Mouse (Mus musculus) heart, embryonic 16.5 days (tissue): ENCODE measurements around the gene Gm20388. TPM values are rescaled to one million over a fixed set of nuclear protein-coding genes. Genes with fewer than 3 reads are reported as not detected.

Experiments
- ATAC-seq: fragments of 200-750 bp; cut with Nextera tagmentation; replicated peaks from 2 replicates; pipeline ENCODE4 v1.8.0; 2017; ENCODE audit warnings: moderate number of reproducible peaks; ENCODE audit not compliant: insufficient read depth, low FRiP score; ENCODE audit errors: extremely low read depth
- H3K27ac ChIP-seq: fragments of 300-500 bp; sonication (generic); 2 replicates; pipeline ENCODE4 v1.5.1; 2014; ENCODE audit warnings: mild to moderate bottlenecking, low read length, control low read depth, moderate library complexity
- H3K27me3 ChIP-seq: fragments of 300-500 bp; sonication (generic); 2 replicates; pipeline ENCODE4 v1.6.1; 2014; ENCODE audit warnings: low read length, mixed read lengths; ENCODE audit not compliant: control insufficient read depth, insufficient read depth
- H3K36me3 ChIP-seq: fragments of 300-500 bp; sonication (generic); 2 replicates; pipeline ENCODE4 v1.6.1; 2014; ENCODE audit not compliant: control insufficient read depth, insufficient read depth
- H3K4me1 ChIP-seq: fragments of 300-500 bp; sonication (generic); 2 replicates; pipeline ENCODE4 v1.6.1; 2014; ENCODE audit warnings: low read length, mixed read lengths; ENCODE audit not compliant: control insufficient read depth, insufficient read depth
- H3K4me2 ChIP-seq: fragments of 300-500 bp; sonication (generic); 2 replicates; pipeline ENCODE4 v1.6.1; 2014; ENCODE audit warnings: low read depth, mild to moderate bottlenecking, control low read depth, low read length
- H3K4me3 ChIP-seq: fragments of 300-500 bp; sonication (generic); 2 replicates; pipeline ENCODE4 v1.5.1; 2014; ENCODE audit warnings: mild to moderate bottlenecking, control low read depth, low read length
- H3K9ac ChIP-seq: fragments of 300-500 bp; sonication (generic); 2 replicates; pipeline ENCODE4 v1.6.1; 2014; ENCODE audit warnings: low read length, control low read depth
- H3K9me3 ChIP-seq: fragments of 300-500 bp; sonication (generic); replicated peaks from 2 replicates; pipeline ENCODE4 v1.6.1; 2016; ENCODE audit warnings: low read length; ENCODE audit not compliant: control insufficient read depth
- WGBS: fragments of 180-500 bp; shearing (Covaris S2); extraction: QIAGEN DNeasy Blood & Tissue Kit; methylation state at CpG from one replicate; pipeline ENCODE4 v1.1.7; 2014; 5-methylcytosine and 5-hydroxymethylcytosine counted together
- polyA plus RNA-seq: library from polyadenylated mRNA; unstranded; fragments of >200 nt; fragmentation: Nextera tagmentation; extraction: Ambion mirVana; gene quantifications from 2 replicates; pipeline ENCODE4 v1.2.1, GENCODE M21; 2015

The Gm20388 gene
- polyA plus RNA-seq, 1 experiment from 2014 or later, result 4.5 TPM

- Histone ChIP-seq H3K9ac (no peak overlapping the region), H3K4me3 (no peak overlapping the region), H3K27ac (no peak overlapping the region), H3K9me3 (peaks cover 4% of the 10 kb centered on the region; the same call in 1 of the 2 replicates), H3K4me1 (no peaks in the 10 kb centered on the region), H3K27me3 (no peaks in the 10 kb centered on the region; the same call in 1 of the 2 replicates), H3K36me3 (no peaks in the 10 kb centered on the region), H3K4me2 (no peak overlapping the region)
- WGBS, result 83% methylated on average over 10 of the region's 10 CpGs
- ATAC-seq, result no peak
These were observed 1513.4 kb downstream of the Gm20388 start for GRCm38 (mm10) chr8:121424080-121424479.

- no peak overlapping the region for H3K9ac ChIP-seq
- H3K4me3 ChIP-seq, result no peak overlapping the region
- H3K9me3 ChIP-seq, result peaks cover 4% of the 10 kb centered on the region; the same call in 1 of the 2 replicates
- no peaks in the 10 kb centered on the region for H3K4me1 ChIP-seq
- H3K27me3 ChIP-seq, result no peaks in the 10 kb centered on the region; the same call in 1 of the 2 replicates
- no peak for ATAC-seq
- H3K4me2 ChIP-seq, result no peak overlapping the region
- 80% methylated on average over 14 of the region's 14 CpGs for WGBS
- no peak overlapping the region for H3K27ac ChIP-seq
- no peaks in the 10 kb centered on the region for H3K36me3 ChIP-seq
These were observed 1514.0 kb downstream of the Gm20388 start for GRCm38 (mm10) chr8:121424600-121424999.

GRCm38 (mm10) chr8:121431499-121431898, 1520.9 kb downstream of the Gm20388 start:
- Histone ChIP-seq H3K4me2 (no peak overlapping the region), H3K27me3 (peaks cover 7% of the 10 kb centered on the region; the same call in 1 of the 2 replicates), H3K4me3 (no peak overlapping the region), H3K4me1 (peaks cover 8% of the 10 kb centered on the region; the same call in 1 of the 2 replicates), H3K9me3 (no peaks in the 10 kb centered on the region), H3K27ac (peak overlapping the region; percentile 53), H3K9ac (no peak overlapping the region), H3K36me3 (no peaks in the 10 kb centered on the region)
- peak; percentile 84 for ATAC-seq
- WGBS, result 59% methylated on average over 8 of the region's 8 CpGs

GRCm38 (mm10) chr8:121433466-121433865, 1522.8 kb downstream of the Gm20388 start:
- Histone ChIP-seq H3K4me2 (no peak overlapping the region), H3K9ac (no peak overlapping the region), H3K4me3 (no peak overlapping the region), H3K36me3 (no peaks in the 10 kb centered on the region), H3K4me1 (peaks cover 8% of the 10 kb centered on the region; the same call in 1 of the 2 replicates), H3K27ac (no peak overlapping the region), H3K27me3 (peaks cover 7% of the 10 kb centered on the region; the same call in 1 of the 2 replicates), H3K9me3 (no peaks in the 10 kb centered on the region)
- WGBS, result 30% methylated on average over 17 of the region's 17 CpGs
- ATAC-seq, result no peak

- H3K9me3 ChIP-seq, result no peaks in the 10 kb centered on the region
- H3K27ac ChIP-seq, result no peak overlapping the region
- H3K4me3 ChIP-seq, result peak overlapping the region; percentile 27
- peaks cover 5% of the 10 kb centered on the region; the same call in 1 of the 2 replicates for H3K4me1 ChIP-seq
- H3K4me2 ChIP-seq, result no peak overlapping the region
- H3K27me3 ChIP-seq, result peaks cover 7% of the 10 kb centered on the region; the same call in 1 of the 2 replicates
- no peak for ATAC-seq
- no peaks in the 10 kb centered on the region for H3K36me3 ChIP-seq
- 47% methylated on average over 5 of the region's 5 CpGs for WGBS
- H3K9ac ChIP-seq, result no peak overlapping the region
These were observed 1526.0 kb downstream of the Gm20388 start for GRCm38 (mm10) chr8:121436656-121437055.

GRCm38 (mm10) chr8:121437506-121437905, 1526.9 kb downstream of the Gm20388 start:
- Histone ChIP-seq H3K4me2 (no peak overlapping the region), H3K4me1 (no peaks in the 10 kb centered on the region), H3K27ac (no peak overlapping the region), H3K4me3 (no peak overlapping the region), H3K36me3 (no peaks in the 10 kb centered on the region), H3K9me3 (no peaks in the 10 kb centered on the region), H3K9ac (no peak overlapping the region), H3K27me3 (peaks cover 7% of the 10 kb centered on the region; the same call in 1 of the 2 replicates)
- 49% methylated on average over 6 of the region's 6 CpGs for WGBS
- ATAC-seq, result no peak

GRCm38 (mm10) chr8:121438111-121438510, 1527.5 kb downstream of the Gm20388 start:
- H3K27ac ChIP-seq, result no peak overlapping the region
- H3K9ac ChIP-seq, result no peak overlapping the region
- no peak for ATAC-seq
- H3K4me3 ChIP-seq, result no peak overlapping the region
- 50% methylated on average over 6 of the region's 6 CpGs for WGBS
- no peaks in the 10 kb centered on the region for H3K4me1 ChIP-seq
- H3K36me3 ChIP-seq, result no peaks in the 10 kb centered on the region
- peaks cover 1% of the 10 kb centered on the region; the same call in 1 of the 2 replicates for H3K27me3 ChIP-seq
- no peak overlapping the region for H3K4me2 ChIP-seq
- H3K9me3 ChIP-seq, result no peaks in the 10 kb centered on the region

GRCm38 (mm10) chr8:121439351-121439750, 1528.7 kb downstream of the Gm20388 start:
- no peaks in the 10 kb centered on the region for H3K9me3 ChIP-seq
- no peak overlapping the region for H3K4me2 ChIP-seq
- no peaks in the 10 kb centered on the region for H3K36me3 ChIP-seq
- no peak overlapping the region for H3K4me3 ChIP-seq
- H3K9ac ChIP-seq, result no peak overlapping the region
- 62% methylated on average over 4 of the region's 4 CpGs for WGBS
- no peaks in the 10 kb centered on the region for H3K4me1 ChIP-seq
- no peaks in the 10 kb centered on the region for H3K27me3 ChIP-seq
- ATAC-seq, result no peak
- H3K27ac ChIP-seq, result no peak overlapping the region

GRCm38 (mm10) chr8:121443361-121443760, 1532.7 kb downstream of the Gm20388 start:
- WGBS, result 59% methylated on average over 7 of the region's 7 CpGs
- Histone ChIP-seq H3K9me3 (no peaks in the 10 kb centered on the region), H3K4me3 (no peak overlapping the region), H3K27ac (no peak overlapping the region), H3K4me2 (no peak overlapping the region), H3K36me3 (no peaks in the 10 kb centered on the region), H3K9ac (no peak overlapping the region), H3K27me3 (no peaks in the 10 kb centered on the region), H3K4me1 (peaks cover 8% of the 10 kb centered on the region; the same call in 1 of the 2 replicates)
- ATAC-seq, result no peak
